Mouse (Mus musculus) neutrophil, adult 5-6 weeks (primary cell): ENCODE results near the gene Sppl2c. TPM values are rescaled to one million over a fixed set of nuclear protein-coding genes. Genes with fewer than 3 reads are reported as not detected.

Experiments
- ATAC-seq: fragments of 151-379, 151-347 bp; 2 replicates; pipeline ENCODE4 v1.8.0; 2017; ENCODE audit warnings: mild to moderate bottlenecking, moderate TSS enrichment; ENCODE audit not compliant: insufficient number of reproducible peaks, poor library complexity, low FRiP score, severe bottlenecking; ENCODE audit errors: extremely low read depth
- total RNA-seq: library from RNA; stranded (forward); fragments of 200-1000 nt; gene quantifications from 2 replicates; pipeline ENCODE4 v1.2.3, GENCODE M21; 2017

The Sppl2c gene
- 0.12 TPM in 1 of 2 replicates, not detected in the other for total RNA-seq

DNA sequence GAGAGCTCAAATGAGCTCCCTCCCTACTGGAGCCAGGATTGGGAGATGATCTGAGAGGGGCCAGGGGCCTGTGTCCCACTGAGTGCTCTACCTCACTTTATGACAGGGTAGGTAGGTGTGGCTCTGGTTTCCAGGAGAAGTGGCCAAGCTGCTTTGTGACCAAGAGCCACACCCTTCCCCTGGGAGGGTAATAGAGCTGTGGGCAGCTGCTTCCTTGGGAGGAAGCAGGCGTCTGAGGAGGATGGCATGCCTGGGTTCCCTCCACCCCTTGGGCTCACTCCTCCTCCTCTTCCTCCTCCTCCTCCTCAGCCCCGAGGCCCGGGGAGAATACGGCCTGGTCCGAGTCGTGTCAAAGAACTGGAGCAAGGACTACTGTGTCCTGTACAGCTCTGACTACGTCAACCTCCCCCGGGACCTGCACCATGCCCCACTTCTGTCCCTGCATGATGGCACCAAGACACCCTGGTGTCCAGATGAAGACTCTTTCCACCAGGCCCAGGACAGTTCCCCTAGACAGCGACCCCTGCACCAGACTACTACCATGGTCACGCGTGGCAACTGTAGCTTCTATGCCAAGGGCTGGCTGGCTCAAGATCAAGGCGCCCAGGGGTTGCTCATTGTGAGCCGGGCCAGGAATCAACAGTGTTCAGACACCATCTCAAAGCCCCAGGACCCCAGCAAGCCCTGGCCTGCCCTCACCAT lies at the start of gene Sppl2c:
TSS of gene Sppl2c (plus strand) at position 193 of the 702 bp plus-strand sequence.
- ATAC-seq, result no peak

DNA sequence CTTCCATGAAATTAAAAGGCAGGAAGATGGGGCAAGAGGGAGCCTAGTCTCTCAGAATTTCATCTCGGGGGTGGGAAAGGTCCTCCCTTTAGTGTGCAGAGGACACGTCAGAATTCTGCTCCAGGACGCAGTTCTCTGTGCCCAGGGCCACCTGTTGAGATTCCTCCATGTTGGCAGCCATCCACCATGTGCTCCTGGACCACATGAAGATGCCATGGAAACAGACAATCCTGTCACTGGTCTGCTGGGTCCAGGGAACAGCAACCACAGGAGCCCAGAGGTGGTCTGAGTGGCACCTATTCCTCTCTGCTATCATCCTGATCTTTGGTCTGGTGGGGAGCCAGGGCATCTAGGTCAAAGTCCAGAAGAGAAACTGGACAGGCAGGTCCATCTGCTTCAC lies 47.2 kb upstream of the Sppl2c start:
- ATAC-seq, result no peak

DNA sequence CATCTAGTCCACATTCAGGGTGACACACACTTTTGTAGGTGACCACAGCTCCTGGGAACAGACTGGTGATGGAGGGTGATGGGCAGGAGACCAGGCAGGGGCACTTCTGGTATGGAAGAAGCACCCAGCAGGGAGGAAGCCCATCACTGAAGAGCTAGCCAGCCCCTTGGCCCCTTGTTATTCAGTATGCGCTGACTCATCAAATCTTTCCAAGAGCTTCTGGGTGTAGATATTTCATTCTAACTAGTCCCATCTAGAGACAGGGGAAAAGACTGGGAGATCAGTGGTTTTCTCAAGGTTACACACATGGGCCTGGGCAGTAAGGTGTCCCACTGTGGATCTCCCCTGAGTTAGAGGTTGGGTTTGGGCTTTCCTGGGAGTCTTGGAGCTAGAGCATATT lies 41.2 kb upstream of the Sppl2c start:
- no peak for ATAC-seq

DNA sequence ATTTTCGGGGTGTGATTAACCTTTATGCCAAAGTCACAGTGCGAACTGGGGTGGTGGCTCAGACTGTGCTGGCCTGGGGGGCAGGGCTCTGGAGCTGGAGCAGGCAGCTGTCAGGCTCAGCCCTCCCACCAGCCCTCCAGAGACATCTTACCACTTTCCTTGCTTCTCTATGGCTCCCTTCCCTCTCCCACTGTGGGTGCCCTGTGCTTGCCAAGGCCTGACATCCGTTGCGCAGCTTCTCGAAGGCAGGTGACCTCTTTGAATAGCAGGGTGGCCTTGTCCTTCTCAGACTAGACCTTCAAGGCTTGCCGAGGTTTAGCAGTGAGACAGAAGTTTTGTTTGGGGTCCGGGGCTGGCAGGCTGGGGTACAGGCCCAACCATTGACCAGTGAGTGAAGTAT lies 37.3 kb upstream of the Sppl2c start:
- ATAC-seq, result no peak

DNA sequence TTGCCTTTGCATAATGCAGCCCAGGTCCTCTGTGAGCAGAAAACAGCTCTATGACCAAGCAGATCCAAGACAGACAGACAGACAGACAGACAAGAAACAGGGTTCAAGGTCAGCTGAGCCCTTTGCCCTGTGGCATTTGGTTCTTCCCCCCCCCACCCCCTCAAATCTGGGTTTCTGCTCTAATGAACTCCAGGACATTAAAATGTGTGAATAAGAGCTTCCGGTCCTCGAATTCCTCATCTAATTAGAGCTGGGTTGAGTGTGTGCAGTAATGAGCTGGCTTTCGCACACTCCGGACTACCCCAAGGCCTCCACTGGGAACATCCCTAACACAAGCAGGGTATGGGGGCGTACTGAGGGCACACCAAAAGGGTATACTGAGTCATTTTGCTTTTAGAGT lies 35.2 kb upstream of the Sppl2c start:
- no peak for ATAC-seq

DNA sequence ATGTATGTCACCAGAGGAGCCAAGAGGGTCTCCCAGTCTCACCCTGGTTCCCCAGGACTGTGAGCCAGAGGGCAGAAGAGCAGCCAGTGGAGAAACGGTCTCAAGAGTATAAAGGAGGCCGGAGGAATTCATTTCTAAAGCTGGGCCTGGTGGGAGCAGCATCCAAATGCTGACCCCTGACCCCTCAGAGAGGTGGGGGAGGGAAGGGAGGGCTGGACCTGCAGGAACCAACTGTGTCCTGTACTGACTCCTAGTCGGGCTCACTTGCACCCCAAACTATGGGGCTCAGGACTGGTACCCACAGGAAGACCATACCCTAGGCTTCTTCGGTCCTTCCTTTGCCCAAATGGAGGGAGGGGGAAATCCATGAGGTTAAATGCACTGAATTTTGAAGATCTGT lies 31.8 kb upstream of the Sppl2c start:
- ATAC-seq, result no peak

DNA sequence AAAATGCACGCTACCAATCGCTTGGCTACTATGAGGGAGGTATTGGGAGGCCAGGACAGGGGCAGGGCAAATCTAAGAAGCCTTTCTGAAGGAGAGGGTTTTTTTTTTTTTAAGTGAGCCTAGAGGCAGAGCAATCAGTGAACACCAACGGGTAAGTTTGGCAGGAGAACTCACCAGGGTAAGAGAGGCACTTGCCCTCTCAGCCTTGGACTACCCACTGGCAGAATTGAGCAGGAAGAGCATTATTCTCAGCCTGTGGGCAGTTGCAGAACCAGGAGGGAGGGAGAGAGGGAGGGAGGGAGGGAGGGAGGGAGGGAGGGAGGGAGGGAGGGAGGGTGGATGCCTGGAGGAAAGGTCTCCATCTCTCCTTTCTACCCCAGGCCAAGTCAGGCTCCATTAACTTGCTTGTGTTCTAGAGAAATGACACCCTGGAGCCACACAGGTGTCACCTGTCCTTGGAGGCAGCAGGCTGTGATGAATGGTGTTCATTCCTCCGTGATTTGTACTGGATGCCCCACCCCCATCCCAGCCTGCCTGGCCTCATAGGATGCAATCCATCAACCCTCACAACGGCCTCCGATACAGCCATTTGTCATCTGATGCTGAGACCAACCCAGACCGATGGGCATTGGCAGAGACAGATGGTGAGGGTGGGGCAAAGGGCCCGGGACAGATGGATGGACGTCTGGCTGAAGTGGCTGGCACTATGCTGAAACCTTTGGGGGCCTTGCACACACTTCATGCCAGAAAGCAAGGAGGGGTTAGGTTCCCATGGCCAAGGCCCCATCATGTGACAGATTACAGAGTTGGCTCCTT lies 31.1 kb upstream of the Sppl2c start:
- no peak for ATAC-seq

DNA sequence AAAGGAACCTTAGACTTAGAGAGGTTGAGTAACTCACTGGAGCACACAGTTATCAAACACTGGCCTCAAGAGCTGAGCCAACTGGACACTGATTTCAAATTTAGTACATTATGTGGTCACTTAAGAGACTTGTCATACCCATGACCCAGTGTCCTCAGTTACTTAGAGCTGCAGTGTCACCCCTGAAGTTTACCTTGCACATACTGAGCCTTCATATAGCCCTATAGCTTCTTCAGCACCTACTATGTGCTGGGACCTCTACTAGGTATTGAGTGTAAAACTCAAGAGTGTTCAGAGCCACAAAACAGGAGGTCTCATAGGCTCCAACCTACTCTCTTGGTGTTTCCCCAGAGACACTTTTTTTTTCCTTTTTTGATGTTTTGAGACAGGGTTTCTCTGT lies 30.2 kb upstream of the Sppl2c start:
- ATAC-seq, result no peak

DNA sequence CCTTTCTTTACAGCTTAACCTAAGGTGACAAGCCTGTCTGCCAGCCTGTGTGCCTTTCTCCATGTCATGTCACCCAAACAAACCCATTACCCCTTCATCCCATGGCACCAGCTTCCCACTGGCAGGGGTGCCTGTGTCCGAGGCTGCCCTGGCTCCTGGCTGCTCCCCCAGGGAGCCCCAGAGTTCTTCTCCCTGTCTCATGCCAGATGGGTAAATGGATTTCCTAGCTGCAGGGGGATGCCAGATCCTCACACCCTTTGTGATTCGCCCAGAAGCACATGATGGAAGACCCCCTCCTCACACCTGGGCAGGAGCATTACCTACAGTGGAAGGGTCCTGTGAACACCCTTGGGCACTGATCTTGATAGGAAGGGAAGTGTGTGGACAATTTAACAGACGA lies 29.7 kb upstream of the Sppl2c start:
- ATAC-seq, result no peak

DNA sequence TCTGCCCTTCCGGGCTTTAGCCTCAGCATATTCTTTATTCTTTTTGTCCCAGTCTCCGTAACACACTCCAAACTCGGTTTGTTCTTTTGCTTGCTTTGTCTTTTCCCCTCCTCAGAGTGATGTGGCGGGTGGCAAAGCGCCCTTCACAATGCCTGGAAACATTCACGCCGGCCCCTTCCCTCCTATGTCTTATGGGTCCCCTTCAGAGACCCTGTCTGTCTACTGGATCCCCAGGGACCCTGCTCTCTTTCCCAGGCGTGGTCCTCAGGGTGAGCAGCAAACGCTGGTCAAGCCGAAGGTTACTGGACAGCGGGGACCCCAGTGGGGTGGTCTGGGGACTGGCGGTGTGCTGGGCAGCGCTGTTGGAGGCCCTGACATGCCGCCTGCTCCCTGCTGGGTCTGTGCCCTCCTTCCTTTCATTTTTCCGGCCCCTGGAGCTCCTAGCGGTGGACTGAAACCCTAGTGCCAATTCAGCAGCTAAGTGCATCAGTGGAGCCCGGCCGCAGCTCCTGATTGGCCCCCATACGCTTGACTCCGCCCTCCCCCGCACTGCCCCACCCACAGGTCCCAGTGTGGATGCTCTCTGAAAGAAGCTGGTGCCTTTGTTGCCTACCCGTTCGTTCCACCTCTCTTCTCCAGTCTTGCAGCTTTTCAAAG lies 28.4 kb upstream of the Sppl2c start:
- ATAC-seq, result no peak

DNA sequence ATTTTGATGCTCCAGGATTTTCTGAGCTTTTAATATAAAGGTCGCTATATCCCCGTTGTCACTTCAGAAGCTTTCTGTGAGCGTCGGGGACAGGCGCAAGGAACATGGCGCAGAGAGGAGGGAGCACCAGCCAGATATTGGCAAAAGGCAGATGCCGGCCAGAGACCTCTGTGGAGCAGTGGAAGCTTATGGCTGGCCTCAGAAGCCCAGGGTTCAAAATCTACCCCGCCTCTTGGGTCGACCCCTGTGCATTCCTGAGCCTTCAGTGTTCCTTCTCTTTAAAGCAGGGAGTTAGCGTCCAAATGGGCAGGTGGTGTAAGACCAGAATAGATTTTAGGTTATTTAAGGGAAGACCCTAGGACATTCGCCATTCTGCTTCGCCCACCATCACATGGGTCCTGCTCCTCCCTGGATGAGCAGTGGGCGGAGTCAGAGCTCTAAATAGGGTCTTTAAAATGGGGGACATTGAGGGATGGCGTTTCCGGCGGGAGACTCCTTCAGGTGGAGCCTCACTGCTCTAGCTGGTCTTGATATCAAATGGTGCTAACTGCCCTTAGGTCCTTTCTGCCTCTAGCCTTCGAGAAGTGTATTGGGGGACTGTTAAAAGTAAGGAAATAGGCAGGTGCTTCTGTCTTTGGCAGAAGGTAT lies 27.7 kb upstream of the Sppl2c start:
- no peak for ATAC-seq

DNA sequence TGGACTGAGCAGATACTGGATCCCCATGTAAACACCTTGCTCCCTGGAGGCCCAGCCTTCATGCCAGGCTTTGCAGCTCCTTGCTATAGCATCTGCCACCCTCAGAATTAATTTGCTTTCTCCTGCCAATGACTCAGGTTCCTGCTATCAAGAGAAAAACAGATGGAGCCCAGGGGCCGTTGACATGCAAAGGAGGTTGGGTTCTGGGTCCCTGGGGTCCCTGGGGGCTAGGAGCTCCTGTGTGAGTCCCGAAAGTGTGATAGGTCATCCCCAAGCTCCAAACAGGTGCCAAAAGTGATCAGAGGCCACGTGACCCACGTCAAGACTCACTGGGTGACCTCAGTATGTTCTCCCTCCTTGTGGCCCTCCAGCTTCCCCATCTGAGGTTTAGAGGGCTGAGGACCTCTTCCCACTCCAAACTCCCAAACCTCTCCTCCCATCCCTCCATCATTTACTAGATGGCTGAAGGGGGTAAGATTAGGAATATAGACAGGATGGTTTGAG lies 26.3 kb upstream of the Sppl2c start:
- no peak for ATAC-seq

DNA sequence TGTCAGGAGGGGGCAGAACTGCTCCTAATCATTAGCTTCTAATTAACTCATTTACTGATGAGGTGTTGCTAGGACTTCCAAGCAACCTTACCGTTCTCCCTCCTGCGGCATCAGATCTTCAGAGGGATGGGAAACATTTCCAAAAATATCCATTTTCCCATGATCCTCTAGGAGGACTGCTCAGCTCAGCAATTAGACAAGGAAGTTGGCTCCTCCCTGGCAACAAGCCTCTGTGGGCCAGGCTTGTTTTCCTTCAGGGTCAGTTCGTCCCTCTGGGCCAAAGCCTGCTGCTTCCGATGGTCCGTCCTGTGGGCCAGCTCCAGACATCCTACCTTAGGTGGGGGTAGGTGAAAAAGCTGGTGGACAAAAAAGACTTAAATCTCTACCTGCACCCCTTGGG lies 25.0 kb upstream of the Sppl2c start:
- no peak for ATAC-seq

DNA sequence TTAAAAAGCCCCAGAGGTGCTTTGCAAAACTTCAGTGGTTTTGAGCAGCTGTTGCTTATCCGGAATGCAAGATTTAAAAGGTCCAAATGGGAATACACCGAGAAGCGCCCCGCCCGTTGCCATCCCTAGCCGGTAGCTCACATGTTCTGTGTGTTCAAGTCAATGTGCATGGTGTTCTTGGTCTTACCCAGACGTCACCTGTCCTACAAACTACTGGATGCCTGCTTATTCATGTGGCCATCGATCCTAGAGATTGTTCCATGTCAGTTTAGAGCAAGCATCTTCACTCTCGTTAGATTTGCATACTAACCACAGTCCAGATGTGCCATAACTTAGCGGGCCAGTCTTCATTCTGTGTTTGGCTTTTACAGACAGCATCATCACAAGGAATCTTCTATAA lies 21.9 kb upstream of the Sppl2c start:
- ATAC-seq, result no peak

DNA sequence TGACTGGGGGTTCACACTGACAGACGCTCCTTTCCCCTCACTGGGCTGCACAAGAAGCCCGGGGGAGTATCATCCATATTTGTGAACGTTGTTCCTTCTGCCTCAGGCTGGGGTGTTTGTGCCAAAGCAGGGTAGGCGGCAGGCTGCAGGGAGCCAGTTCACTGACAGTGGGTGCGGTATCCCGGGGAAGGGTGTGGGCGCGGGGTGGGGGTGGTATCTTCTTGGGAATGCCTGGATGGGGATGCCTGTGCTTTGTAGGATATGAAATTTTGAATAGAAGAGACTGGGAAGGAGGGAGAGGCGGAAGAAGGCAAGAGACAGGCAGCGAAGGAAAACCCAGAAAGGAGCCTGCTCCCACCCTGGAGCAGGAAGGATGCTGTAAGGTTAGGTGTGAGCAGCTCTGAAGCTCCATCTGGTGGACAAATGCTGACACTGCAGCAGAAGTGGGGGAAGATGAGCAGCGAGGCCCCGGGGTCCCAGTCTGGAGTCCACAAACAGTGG lies 14.8 kb upstream of the Sppl2c start:
- ATAC-seq, result 0 out of 2 replicates have a peak, but pooled peaks have one; percentile 28

DNA sequence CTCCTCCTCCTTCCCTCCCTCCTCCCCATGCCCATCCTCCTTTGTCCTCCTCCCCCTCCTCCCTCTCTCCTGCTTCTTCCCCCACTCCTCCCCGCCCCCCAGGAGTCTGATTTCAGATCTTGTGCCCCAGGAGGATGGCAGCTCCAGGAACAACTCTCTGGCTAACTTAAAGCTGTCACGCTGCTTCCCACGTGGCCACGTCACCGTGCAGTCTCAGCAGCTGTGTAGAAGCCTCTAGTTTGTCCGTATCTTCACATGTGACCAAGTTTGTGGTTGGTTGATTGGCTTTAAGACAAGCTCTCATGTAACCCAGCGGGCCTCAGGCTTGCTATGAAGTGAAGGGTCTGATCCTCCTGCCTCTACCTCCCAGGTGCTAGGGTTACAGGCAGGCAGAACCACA lies 7.2 kb upstream of the Sppl2c start:
- no peak for ATAC-seq

DNA sequence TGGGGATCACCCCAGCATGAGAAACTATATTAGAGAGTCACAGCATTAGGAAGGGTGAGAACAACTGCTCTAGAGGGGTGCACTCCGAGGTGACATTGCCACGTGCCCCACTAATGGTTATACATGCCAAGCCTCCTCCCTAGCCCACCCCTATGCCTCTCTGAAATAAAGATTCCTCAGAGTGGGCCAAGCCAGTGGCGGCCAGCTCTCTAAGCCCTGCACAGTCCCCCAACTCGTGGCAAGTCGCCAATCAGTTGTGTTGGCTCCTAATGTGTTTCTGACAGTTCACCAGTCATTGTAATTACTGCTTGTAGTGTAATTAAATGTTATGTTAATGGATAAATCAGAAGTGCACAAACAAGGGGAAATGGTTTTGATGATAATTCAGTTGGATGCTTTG lies 6.3 kb upstream of the Sppl2c start:
- no peak for ATAC-seq

DNA sequence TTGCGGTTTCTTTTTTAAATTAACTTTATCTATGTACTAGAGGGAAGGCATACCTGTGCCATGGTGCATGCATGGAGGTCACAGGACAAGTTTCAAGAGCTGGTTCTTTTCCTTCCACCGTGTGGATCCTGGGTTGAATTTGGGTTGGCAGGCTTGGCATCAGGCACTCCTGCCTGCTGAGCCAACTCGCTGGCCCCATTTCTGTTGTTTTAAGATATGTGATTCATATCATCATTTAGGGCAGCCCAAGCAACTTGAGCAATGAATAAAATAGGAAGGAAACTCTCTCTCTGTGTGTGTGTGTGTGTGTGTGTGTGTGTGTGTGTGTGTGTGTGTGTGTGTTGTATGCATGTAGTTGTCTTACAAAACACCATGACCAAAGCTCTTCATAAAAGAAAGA lies 4.0 kb upstream of the Sppl2c start:
- ATAC-seq, result no peak

DNA sequence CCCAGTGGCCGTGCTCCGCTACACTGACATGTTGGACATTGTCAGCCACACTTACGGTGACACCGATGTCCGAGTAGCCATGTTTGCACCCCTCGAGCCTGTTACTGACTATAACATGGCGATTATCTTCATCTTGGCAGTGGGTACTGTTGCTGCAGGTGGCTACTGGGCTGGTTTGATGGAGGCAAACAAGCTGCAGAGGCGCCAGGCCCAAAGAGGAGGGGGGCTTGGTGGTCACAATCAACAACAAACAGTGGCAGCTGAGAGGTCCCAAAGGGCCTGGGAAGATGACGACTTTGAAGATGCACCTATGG lies 667 bp downstream of the Sppl2c start:
- no peak for ATAC-seq
